ENCODE assay signal across 8 mouse cellular contexts in genomic region chr17:22083224-22083623, GRCm38 (mm10).
DNase-seq lines count a peak whose midpoint lies in the region; ATAC-seq lines count a peak whose summit lies in the region.
"Not testable (repeated sequence)": the region's sequence is repeated elsewhere in the genome, so short reads cannot be mapped to it uniquely, and the experiment has no call there.

No protein-coding gene starts in this region.

- not testable (repeated sequence) for H3K4me3 ChIP-seq in embryonic facial prominence, embryonic 14.5 days (ENCODE audit: low read depth, low read length)

- not testable (repeated sequence) for H3K36me3 ChIP-seq in embryonic facial prominence, embryonic 14.5 days (ENCODE audit: control insufficient read depth, insufficient read depth, low read length)

- H3K9ac ChIP-seq in embryonic facial prominence, embryonic 14.5 days (ENCODE audit: low read depth, low read length) = not testable (repeated sequence)

- H3K27ac ChIP-seq in embryonic facial prominence, embryonic 14.5 days (replicated peaks; ENCODE audit: low read depth, low read length) = not testable (repeated sequence)

- not testable (repeated sequence) for ATAC-seq in embryonic facial prominence, embryonic 14.5 days (ENCODE audit: low read depth)
- peak; percentile 59 to 63; a peak in 2 of 4 replicates for ATAC-seq in hematopoietic stem cell, adult 5-6 weeks (replicated peaks in 1 of 2; ENCODE audit: insufficient read depth in 1 of 2, low FRiP score in 2 of 2, low TSS enrichment in 1 of 2, low read depth in 1 of 2, poor library complexity in 2 of 2, severe bottlenecking in 2 of 2)

- 15% methylated on average over 3 of the region's 3 CpGs for WGBS in embryonic facial prominence, embryonic 14.5 days

- H3K9me3 ChIP-seq in embryonic facial prominence, embryonic 14.5 days (ENCODE audit: control insufficient read depth, low read length) = not testable (repeated sequence)

- not testable (repeated sequence) for H3K27me3 ChIP-seq in embryonic facial prominence, embryonic 14.5 days (replicated peaks; ENCODE audit: control insufficient read depth, insufficient read depth, low read length)

- not testable (repeated sequence) for H3K4me1 ChIP-seq in embryonic facial prominence, embryonic 14.5 days (ENCODE audit: control insufficient read depth, insufficient read depth, low read length)

- peak; percentile 73 for DNase-seq in NIH3T3 (ENCODE audit: low read depth)
- DNase-seq in cerebellum, adult 11-12 months = peak; percentile 15
- peak; percentile 19 for DNase-seq in embryonic facial prominence, embryonic 14.5 days (ENCODE audit: low spot score)
- DNase-seq in kidney, postnatal 4 days = peak; percentile 32 to 44
- DNase-seq in liver = peak; percentile 7
- peak; percentile 26 for DNase-seq in naive thymus-derived CD4-positive, alpha-beta T cell, adult 2 months (ENCODE audit: low read depth)
- peak; percentile 5 for DNase-seq in thymus, postnatal 14 days

- H3K4me2 ChIP-seq in embryonic facial prominence, embryonic 14.5 days (ENCODE audit: low read depth, low read length) = not testable (repeated sequence)

Comparison
In these comparisons a context has a peak if more than half of its experiments do, and no peak if none do; other contexts are left out.
1. DNase-seq: peak in every context shown above with its lines; median percentile 73 in NIH3T3; 38 in kidney, postnatal 4 days; 26 in naive thymus-derived CD4-positive, alpha-beta T cell, adult 2 months; 19 in embryonic facial prominence, embryonic 14.5 days; 15 in cerebellum, adult 11-12 months; 7 in liver; 5 in thymus, postnatal 14 days.